Mouse (Mus musculus) olfactory bulb, adult 2 months (tissue): ENCODE results near the gene Arhgap9.

Experiments
- CTCF ChIP-seq: fragments of 200-500 bp; IDR thresholded peaks from 2 replicates; pipeline ENCODE4 v1.5.1; 2012; ENCODE audit warnings: low read depth, mild to moderate bottlenecking, low read length, moderate library complexity; ENCODE audit not compliant: insufficient read depth
- POLR2A ChIP-seq: fragments of 200-500 bp; IDR thresholded peaks from 2 replicates; pipeline ENCODE4 v1.6.1; 2012; ENCODE audit warnings: mild to moderate bottlenecking, low read depth, low read length, moderate library complexity; ENCODE audit not compliant: insufficient read depth

DNA sequence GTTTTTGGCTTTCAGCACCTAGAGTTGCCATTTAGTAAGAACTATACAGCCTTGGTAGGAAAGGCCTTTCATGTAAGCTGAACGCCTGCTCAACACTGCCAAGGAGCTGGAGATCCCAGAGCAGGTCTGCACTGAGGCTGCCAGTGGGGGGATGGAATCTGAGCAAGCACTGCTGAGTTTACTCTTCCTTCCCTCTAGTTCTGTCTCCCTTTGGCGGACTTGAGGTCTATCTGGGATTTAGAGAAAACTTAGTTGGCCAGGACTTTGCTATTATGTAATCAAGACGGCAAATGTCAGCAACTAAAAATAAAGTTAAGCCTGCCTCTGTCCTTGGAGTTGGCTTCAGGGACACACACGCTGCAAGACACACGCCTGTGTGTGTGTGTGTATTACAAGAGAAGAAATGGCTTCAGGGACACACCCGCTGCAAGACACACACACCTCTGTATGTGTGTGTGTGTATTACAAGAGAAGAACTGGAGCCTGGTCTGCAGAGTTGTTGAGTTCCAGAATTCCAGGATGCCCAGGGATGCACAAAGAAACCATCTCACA is 28.7 kb upstream of the Arhgap9 start:
- TF ChIP-seq CTCF (no peak), POLR2A (no peak)
